Mouse (Mus musculus) natural killer cell, adult 2 months (primary cell): ENCODE data around the gene Hmgb2.
A peak's percentile ranks its signal among the peaks of the same experiment; 100 is the strongest.
"Not testable (repeated sequence)": the region's sequence is repeated elsewhere in the genome, so short reads cannot be mapped to it uniquely, and the experiment has no call there.

Experiments used
- DNase-seq, 2 experiments: peaks; one replicate each; pipeline ENCODE4 v3.0.0; 2022; ENCODE audit warnings: low spot score in 2 of 2

Gene Hmgb2

GRCm38 (mm10) chr8:57510791-57511315 is 854 bp upstream of the Hmgb2 start:
- DNase-seq, result no peak

- no peak for DNase-seq
Observed at GRCm38 (mm10) chr8:57512141-57513056, 692 bp downstream of the Hmgb2 start.

DNA sequence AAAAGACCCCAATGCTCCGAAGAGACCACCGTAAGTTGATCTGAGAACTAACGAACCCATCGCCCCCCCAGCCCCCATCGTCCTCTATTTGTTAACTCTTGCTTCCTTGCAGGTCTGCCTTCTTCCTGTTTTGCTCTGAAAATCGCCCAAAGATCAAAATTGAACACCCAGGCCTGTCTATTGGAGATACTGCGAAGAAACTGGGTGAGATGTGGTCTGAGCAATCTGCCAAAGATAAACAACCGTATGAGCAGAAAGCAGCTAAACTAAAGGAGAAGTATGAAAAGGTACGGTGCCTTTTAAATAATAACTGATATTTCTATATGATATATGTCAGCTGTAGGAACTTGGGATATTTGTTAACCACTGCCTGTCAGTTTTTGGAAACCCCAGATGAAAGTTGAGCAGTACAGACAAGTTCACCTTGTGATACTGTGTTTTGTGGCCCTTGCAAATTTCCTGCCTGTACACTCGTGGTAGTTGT is 1.5 kb downstream of the Hmgb2 start:
- not testable (repeated sequence) for DNase-seq

DNA sequence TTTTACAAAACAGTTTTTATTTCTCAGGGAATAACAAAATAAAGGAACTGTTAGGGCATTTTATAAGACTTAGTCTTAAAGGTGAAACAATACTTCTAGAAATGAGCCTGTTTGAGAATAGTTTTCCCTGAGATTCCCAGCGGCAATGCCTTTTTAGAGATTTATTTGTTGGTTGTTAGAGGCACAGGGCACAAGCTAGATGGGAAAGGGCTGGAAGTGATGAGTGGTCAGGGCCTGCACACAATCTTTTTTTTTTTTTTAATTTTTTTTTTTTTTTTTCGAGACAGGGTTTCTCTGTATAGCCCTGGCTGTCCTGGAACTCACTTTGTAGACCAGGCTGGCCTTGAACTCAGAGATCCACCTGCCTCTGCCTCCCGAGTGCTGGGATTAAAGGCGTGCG is 5.0 kb downstream of the Hmgb2 start:
- DNase-seq, result not testable (repeated sequence)

DNA sequence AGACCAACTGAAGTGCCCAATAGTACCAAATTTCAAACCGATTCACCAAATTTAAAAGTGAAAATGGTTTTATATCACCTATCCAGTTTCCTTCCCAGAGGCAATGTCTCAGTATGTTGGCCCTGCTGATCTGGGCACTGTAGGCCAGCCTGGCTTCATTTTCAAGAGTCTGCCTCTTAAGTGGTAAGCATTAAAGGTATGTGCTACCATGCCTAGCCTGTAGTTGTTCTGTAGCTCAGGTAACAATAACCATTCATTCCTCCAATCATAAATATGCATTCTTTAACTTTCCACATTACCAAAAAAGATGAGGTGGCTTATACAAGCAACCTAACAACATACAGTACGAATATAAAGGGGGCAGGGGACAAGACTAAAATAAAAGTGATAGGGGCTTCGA is 6.0 kb downstream of the Hmgb2 start:
- DNase-seq, result no peak

- DNase-seq, result no peak
Observed at GRCm38 (mm10) chr8:57520186-57520786, 8.6 kb downstream of the Hmgb2 start.

- no peak for DNase-seq
Observed at GRCm38 (mm10) chr8:57528036-57528435, 16.3 kb downstream of the Hmgb2 start.

DNA sequence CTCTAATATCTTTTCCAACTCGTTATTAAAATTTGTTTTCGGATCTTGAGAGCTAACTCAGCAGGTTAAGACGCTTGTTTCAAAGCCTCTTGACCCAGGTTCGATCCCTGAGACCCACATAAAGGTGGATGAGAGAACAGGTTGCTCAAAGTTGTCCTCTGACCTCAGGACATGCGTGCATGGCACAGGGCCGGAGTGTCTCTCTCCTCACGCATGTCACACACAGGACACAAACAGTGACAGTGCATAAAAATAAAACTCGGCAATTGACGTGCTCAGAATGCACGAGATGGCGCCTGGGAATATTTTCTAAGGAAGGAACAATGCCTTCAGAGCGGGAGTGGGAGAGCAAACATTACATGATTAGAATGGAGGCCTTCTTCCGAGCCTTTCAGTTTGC is 18.5 kb downstream of the Hmgb2 start:
- no peak for DNase-seq

GRCm38 (mm10) chr8:57530666-57531349 is 19.1 kb downstream of the Hmgb2 start:
- peak; percentile 66 to 78 for DNase-seq

DNA sequence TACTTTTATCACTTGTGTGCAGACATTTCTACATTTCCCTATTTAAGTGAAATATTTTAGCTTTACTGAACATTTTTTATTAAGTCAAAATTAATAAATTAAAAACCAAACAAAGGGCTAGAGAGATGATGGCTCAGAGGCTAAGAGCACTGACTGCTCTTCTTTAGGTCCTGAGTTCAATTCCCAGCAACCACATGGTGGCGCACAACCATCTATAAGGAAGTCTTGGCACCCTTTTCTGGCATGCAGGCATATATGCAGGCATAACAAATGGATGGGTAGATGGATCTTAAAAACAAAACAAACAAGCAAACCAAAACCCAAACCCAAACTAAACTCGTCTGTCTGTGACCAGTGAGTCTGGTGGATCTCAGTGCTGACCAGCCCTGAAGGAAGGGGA is 20.5 kb downstream of the Hmgb2 start:
- no peak for DNase-seq

- no peak for DNase-seq
Observed at GRCm38 (mm10) chr8:57533106-57533505, 21.4 kb downstream of the Hmgb2 start.

GRCm38 (mm10) chr8:57534495-57534894 is 22.8 kb downstream of the Hmgb2 start:
- no peak for DNase-seq

DNA sequence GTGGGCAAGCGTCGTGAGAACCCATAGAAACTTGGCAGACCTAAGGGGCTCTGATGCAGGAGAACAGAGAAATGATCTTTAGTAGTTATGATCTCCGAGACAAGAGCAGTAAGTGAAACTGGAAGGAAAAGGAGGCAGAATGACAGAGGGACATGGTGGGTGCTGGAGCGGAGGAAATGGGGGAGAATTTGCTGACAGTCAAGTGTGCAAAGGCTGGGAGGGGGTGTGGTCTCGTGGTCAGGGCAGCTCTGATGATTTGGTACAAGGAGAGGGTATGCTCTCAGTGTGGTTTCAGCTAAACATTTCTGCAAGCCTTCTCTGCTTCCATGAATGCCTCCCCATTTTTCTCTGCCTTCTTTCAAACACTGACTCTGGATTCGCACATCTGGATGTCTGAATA is 24.5 kb downstream of the Hmgb2 start:
- no peak for DNase-seq

DNA sequence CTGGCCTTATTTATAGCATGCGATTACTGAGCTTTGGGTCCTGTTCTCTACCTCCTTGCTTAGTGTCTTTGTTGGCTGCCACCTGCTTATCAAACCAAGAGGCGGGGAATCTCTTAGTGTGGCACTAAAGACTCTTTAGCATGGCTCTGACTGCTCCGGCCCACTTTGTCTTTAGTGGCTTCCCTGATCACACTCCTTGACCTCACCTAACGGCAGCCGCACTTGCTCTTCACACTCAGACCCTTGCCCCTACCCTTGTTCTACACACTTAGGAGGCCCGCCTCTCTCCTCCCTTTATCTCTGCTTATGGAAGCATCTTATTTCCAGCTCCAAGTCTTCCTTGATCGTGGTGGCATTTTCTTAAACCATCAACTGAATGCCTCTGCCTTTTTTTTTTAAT is 26.9 kb downstream of the Hmgb2 start:
- DNase-seq, result no peak

GRCm38 (mm10) chr8:57540110-57540838 is 28.6 kb downstream of the Hmgb2 start:
- peak; percentile 19 to 49 for DNase-seq

DNA sequence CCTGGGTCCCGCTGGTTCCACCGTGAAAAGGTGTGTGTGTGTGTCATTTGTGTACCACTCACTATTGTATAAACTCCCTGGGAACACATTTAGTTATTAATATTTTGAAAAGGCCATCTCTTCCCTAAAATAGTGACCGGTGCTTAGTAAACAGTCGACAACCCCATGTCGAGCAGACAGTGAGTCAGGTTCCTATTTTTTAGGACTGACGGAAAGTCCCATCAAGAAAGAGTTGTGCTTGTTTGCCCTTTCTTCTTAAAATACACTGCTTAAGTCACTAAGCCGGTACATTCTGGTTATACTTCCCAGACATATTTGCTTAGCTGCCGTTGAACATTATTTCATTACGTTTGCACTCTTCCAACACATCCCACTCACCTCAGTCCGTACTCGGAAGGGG is 29.2 kb downstream of the Hmgb2 start:
- no peak for DNase-seq

DNA sequence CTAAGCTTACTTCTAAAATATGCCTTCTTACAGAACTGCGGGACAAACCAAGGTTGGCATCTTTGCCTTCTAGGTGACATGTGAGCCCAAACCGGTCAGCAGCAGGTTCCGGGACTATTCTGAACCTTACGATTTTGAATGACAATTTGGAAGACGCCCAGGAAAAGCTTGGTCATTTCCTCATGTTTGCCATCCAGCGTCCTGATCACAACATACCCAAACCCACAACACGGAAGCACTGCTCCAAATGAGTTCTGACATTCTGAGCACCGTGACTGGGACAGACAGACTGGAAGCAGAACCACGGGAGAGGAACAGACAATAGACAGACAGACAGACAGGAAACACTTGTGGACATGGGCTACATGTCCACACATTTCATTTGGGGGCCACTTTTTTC is 29.7 kb downstream of the Hmgb2 start:
- DNase-seq, result no peak

DNA sequence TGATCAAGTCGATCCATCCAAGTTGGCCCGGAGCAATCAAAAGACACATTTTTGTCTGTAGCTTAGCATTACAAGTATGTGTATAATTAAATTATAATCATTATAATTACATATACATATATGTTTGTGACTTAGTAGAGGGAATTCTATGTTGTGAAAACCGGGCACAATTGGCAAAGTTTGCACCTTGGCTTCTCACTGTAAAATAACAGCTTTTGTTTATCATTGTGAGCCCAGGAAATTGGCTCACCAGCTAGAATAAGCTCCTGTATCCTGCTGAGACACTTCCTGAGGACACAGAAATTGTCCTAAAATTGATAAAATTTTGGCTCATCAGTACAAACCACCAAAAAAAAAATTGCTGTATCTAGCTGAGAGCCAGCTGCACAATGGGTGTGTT is 34.7 kb downstream of the Hmgb2 start:
- no peak for DNase-seq

GRCm38 (mm10) chr8:57546834-57547233 is 35.1 kb downstream of the Hmgb2 start:
- no peak for DNase-seq

DNA sequence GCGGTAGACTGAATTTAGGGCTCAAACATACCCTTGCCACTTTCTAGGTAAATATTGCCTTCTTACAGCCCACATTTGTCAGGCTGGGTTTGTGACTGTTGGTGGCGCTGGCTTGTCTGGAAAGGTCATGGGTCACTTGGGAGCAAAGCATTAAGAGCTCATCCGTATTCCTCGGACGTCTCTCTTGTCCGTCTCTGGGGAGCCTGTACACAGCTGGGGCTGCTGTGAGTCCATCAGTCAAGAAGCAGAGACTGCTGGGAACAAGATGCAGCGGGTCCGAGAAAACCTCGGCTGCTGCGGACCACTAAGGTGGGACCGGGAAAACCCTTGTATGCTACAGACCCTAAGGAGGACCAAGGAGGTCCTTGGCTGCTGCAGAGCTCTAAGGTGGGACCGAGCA is 35.9 kb downstream of the Hmgb2 start:
- DNase-seq, result no peak
